Mouse (Mus musculus) heart, embryonic 16.5 days (tissue): ENCODE measurements around the gene Muc3. TPM values are rescaled to one million over a fixed set of nuclear protein-coding genes. Genes with fewer than 3 reads are reported as not detected.

Experiments
- ATAC-seq: fragments of 200-750 bp; cut with Nextera tagmentation; replicated peaks from 2 replicates; pipeline ENCODE4 v1.8.0; 2017; ENCODE audit warnings: moderate number of reproducible peaks; ENCODE audit not compliant: insufficient read depth, low FRiP score; ENCODE audit errors: extremely low read depth
- H3K27ac ChIP-seq: fragments of 300-500 bp; sonication (generic); 2 replicates; pipeline ENCODE4 v1.5.1; 2014; ENCODE audit warnings: mild to moderate bottlenecking, low read length, control low read depth, moderate library complexity
- H3K27me3 ChIP-seq: fragments of 300-500 bp; sonication (generic); 2 replicates; pipeline ENCODE4 v1.6.1; 2014; ENCODE audit warnings: low read length, mixed read lengths; ENCODE audit not compliant: control insufficient read depth, insufficient read depth
- H3K36me3 ChIP-seq: fragments of 300-500 bp; sonication (generic); 2 replicates; pipeline ENCODE4 v1.6.1; 2014; ENCODE audit not compliant: control insufficient read depth, insufficient read depth
- H3K4me1 ChIP-seq: fragments of 300-500 bp; sonication (generic); 2 replicates; pipeline ENCODE4 v1.6.1; 2014; ENCODE audit warnings: low read length, mixed read lengths; ENCODE audit not compliant: control insufficient read depth, insufficient read depth
- H3K4me2 ChIP-seq: fragments of 300-500 bp; sonication (generic); 2 replicates; pipeline ENCODE4 v1.6.1; 2014; ENCODE audit warnings: low read depth, mild to moderate bottlenecking, control low read depth, low read length
- H3K4me3 ChIP-seq: fragments of 300-500 bp; sonication (generic); 2 replicates; pipeline ENCODE4 v1.5.1; 2014; ENCODE audit warnings: mild to moderate bottlenecking, control low read depth, low read length
- H3K9ac ChIP-seq: fragments of 300-500 bp; sonication (generic); 2 replicates; pipeline ENCODE4 v1.6.1; 2014; ENCODE audit warnings: low read length, control low read depth
- H3K9me3 ChIP-seq: fragments of 300-500 bp; sonication (generic); replicated peaks from 2 replicates; pipeline ENCODE4 v1.6.1; 2016; ENCODE audit warnings: low read length; ENCODE audit not compliant: control insufficient read depth
- WGBS: fragments of 180-500 bp; shearing (Covaris S2); extraction: QIAGEN DNeasy Blood & Tissue Kit; methylation state at CpG from one replicate; pipeline ENCODE4 v1.1.7; 2014; 5-methylcytosine and 5-hydroxymethylcytosine counted together
- polyA plus RNA-seq: library from polyadenylated mRNA; unstranded; fragments of >200 nt; fragmentation: Nextera tagmentation; extraction: Ambion mirVana; gene quantifications from 2 replicates; pipeline ENCODE4 v1.2.1, GENCODE M21; 2015

Gene Muc3
- polyA plus RNA-seq, 1 experiment from 2014 or later = 3.5 TPM

DNA sequence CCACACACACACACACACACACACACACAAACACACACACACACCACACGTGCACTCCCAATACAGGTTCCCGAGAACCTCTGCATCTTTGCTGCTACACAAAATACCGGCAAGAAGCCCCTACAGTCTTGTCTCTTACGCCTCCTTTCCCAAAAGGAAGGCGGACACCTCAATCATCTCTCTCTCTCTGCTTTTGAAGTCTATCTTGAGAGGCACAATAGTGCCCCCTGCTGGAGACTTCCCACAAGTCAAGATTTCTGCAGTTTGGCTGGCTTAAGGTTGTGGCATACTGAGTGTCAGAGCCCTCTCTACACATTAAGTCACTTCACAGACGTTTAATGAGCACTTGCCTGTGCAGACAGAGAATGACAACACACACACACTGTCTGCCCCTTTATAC, 42.1 kb downstream of the Muc3 start:
- ATAC-seq = no peak
- H3K9me3 ChIP-seq = no peaks in the 10 kb centered on the region
- no peaks in the 10 kb centered on the region for H3K27me3 ChIP-seq
- no peak overlapping the region for H3K9ac ChIP-seq
- peaks cover 12% of the 10 kb centered on the region for H3K4me1 ChIP-seq
- H3K4me3 ChIP-seq = no peak overlapping the region
- H3K36me3 ChIP-seq = peaks cover 6% of the 10 kb centered on the region; the same call in 1 of the 2 replicates
- 7% methylated on average over 6 of the region's 6 CpGs for WGBS
- peak overlapping the region; percentile 5; the same call in 1 of the 2 replicates for H3K4me2 ChIP-seq
- H3K27ac ChIP-seq = no peak overlapping the region

DNA sequence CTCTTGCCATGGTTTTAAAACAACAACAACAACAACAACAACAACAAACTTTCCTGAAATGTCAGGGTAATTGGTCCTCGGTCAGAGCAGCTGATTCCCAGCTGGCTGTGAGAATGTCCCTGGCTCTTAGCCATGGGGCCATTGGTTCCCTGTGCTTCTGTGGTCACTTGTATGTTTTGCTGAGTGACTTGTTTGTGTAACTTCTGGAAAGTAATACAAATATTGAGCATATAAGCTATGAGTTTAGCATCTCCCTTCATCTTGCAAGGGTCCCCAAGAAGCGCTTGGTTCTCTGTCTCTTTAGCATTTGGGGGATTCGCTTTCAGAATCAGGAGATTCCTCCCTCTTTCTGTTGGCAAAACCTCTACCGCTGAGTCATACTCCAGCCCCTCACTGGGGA, 42.7 kb downstream of the Muc3 start:
- no peak overlapping the region for H3K4me2 ChIP-seq
- WGBS = 71% methylated on average over 4 of the region's 4 CpGs
- no peak overlapping the region for H3K4me3 ChIP-seq
- H3K9me3 ChIP-seq = no peaks in the 10 kb centered on the region
- ATAC-seq = no peak
- peaks cover 5% of the 10 kb centered on the region; the same call in 1 of the 2 replicates for H3K36me3 ChIP-seq
- H3K27ac ChIP-seq = no peak overlapping the region
- H3K27me3 ChIP-seq = no peaks in the 10 kb centered on the region
- peaks cover 12% of the 10 kb centered on the region for H3K4me1 ChIP-seq
- no peak overlapping the region for H3K9ac ChIP-seq

DNA sequence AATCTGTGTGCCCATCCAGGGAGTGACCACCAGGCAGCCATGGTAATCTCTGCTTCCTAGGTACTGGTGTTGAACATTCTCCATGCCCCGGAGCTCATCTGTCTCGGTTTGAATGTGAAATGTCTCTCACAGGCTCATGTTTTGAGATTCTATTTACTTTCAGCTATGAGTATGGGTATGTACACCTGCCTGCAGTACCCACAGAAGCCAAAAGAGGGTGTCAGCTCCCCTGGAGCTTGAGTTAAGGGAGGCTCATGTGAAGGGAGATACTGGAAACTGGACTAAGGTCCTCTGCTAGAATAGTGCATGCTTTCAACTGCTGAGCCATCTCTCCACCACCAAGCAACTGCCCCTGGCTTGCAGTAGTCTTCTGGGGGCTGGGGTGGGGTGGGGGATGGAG, 45.2 kb downstream of the Muc3 start:
- no peaks in the 10 kb centered on the region for H3K27me3 ChIP-seq
- ATAC-seq = no peak
- no peak overlapping the region for H3K27ac ChIP-seq

DNA sequence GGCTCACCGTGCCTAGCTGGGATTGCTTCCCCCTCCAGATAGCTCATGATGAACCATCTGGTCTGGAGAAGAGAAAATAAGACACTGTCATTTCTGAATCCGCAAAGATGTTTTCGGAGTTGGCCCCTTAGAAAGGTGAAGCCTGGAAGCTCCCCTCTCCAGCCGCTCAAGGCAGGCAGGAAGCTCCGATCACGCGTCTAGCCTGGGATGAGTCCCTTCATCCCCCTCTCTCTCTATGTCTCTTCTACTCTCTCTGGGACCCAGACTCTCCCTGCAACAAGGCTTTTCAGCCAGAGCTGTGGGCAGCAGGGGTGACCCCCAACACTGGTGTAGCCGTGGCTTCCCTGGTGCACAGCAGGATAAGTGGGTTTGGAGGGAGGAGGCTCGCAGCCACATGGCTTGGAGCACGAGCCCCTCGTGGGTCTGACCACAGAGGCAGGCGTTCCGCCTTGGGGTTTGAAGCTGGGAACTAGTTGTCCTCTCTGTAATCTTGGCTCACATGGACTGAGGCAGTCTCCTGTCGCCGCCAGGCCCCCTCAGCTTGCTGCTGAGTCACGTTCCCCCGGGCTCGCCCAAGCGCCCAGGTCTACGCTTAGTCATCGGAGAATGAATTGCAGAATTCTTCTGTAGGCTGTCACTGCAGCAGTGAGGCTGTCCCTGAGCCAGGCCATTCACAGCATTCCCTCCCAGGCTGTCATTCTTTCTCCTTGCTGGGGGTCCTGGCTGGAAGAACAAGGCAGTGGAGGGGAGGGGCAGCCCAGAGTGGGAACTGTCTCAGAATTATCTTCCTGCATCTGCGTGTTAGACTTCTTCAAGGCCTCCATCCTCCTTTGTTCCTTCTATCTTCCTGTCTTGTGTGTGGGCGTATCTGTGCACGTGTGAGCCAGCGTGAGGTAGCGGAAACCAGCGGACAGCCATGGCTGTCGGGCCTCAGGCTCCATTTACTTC, 46.3 kb downstream of the Muc3 start:
- ATAC-seq = peak; percentile 59
- no peaks in the 10 kb centered on the region for H3K36me3 ChIP-seq
- H3K27me3 ChIP-seq = no peaks in the 10 kb centered on the region
- H3K4me2 ChIP-seq = peak overlapping the region; percentile 5; the same call in 1 of the 2 replicates
- peaks cover 12% of the 10 kb centered on the region for H3K4me1 ChIP-seq
- no peaks in the 10 kb centered on the region for H3K9me3 ChIP-seq
- no peak overlapping the region for H3K9ac ChIP-seq
- H3K4me3 ChIP-seq = no peak overlapping the region
- H3K27ac ChIP-seq = no peak overlapping the region
- 51% methylated on average over 28 of the region's 28 CpGs for WGBS

More for the DNA sequence above, 45.2 kb downstream of the Muc3 start:
- peaks cover 12% of the 10 kb centered on the region for H3K4me1 ChIP-seq
- WGBS = 93% methylated on average over 2 of the region's 2 CpGs
- H3K36me3 ChIP-seq = no peaks in the 10 kb centered on the region
- no peak overlapping the region for H3K4me3 ChIP-seq
- H3K9me3 ChIP-seq = no peaks in the 10 kb centered on the region
- H3K4me2 ChIP-seq = no peak overlapping the region
- no peak overlapping the region for H3K9ac ChIP-seq

DNA sequence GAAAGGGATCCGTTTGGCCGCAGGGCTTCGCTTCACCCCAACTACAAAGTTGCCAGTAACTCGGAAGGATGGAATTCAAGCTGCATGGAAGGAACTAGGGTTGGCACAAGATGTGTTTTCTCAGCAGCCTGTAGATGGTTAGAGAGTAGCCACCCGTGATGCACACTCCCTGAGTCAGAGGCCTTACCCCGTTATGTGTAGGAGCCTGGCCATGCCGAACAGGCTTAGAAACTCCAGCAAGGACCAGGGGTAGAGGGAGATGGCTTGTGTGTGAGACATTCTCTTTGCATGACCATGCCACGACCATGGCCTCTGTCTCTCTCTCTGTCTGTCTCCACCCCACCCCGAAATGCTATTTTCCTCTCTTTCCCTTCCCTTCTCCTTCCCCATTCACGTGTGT, 47.0 kb downstream of the Muc3 start:
- peaks cover 12% of the 10 kb centered on the region for H3K4me1 ChIP-seq
- ATAC-seq = no peak
- H3K4me3 ChIP-seq = no peak overlapping the region
- H3K36me3 ChIP-seq = no peaks in the 10 kb centered on the region
- 73% methylated on average over 10 of the region's 10 CpGs for WGBS
- no peak overlapping the region for H3K27ac ChIP-seq
- H3K9ac ChIP-seq = no peak overlapping the region
- H3K4me2 ChIP-seq = no peak overlapping the region
- H3K27me3 ChIP-seq = no peaks in the 10 kb centered on the region
- H3K9me3 ChIP-seq = no peaks in the 10 kb centered on the region

DNA sequence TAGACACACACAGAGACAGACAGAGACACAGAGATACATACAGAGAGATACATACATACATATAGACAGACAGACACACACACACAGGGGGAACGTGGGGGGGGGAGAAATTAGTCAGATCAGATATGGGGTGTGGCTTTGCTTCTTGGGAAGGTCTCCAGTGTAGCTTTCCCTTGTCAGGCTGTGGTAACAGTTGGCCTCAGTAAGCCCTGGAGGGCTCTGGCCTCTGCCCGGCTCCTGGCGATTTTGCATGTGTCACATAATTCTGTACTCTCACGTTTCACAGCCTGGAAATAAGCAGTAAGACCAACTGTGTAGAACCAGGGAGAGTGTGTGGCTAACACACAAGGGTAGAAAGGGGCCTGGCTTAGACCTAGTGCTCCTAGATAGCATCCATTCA, 48.5 kb downstream of the Muc3 start:
- no peak for ATAC-seq
- no peak overlapping the region for H3K9ac ChIP-seq
- no peak overlapping the region for H3K4me3 ChIP-seq
- H3K4me2 ChIP-seq = no peak overlapping the region
- H3K36me3 ChIP-seq = no peaks in the 10 kb centered on the region
- H3K27ac ChIP-seq = no peak overlapping the region
- 46% methylated on average over 4 of the region's 4 CpGs for WGBS
- no peaks in the 10 kb centered on the region; the same call in 1 of the 2 replicates for H3K9me3 ChIP-seq
- no peaks in the 10 kb centered on the region for H3K27me3 ChIP-seq
- peaks cover 11% of the 10 kb centered on the region; the same call in 1 of the 2 replicates for H3K4me1 ChIP-seq

GRCm38 (mm10) chr5:137098418-137098817, 50.7 kb downstream of the Muc3 start:
- ATAC-seq = no peak
- no peak overlapping the region for H3K4me3 ChIP-seq
- H3K4me2 ChIP-seq = no peak overlapping the region
- H3K27me3 ChIP-seq = no peaks in the 10 kb centered on the region
- H3K36me3 ChIP-seq = no peaks in the 10 kb centered on the region
- 57% methylated on average over 11 of the region's 11 CpGs for WGBS
- peaks cover 10% of the 10 kb centered on the region; the same call in 1 of the 2 replicates for H3K4me1 ChIP-seq
- no peaks in the 10 kb centered on the region; the same call in 1 of the 2 replicates for H3K9me3 ChIP-seq
- H3K9ac ChIP-seq = no peak overlapping the region
- H3K27ac ChIP-seq = no peak overlapping the region

DNA sequence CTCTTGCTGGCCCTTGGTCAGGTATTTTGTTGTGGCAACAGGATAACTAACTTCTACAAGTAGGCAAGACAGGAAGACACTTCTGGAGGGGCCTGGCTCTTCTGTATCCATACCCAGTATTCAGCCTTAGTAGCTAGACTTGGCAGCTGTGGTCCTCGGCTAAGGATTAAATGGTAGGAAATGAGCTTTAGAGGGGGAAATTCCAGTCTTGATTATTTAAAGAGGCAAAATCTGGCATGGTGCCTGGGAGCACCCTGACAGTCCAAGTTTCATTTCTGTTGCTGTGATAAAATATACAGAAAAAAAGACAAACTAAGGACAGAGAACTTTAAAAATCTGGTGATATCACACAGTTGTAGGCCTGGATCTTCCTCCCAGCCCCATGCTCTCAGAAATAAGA, 53.1 kb downstream of the Muc3 start:
- Histone ChIP-seq H3K36me3 (no peaks in the 10 kb centered on the region), H3K9me3 (no peaks in the 10 kb centered on the region; the same call in 1 of the 2 replicates), H3K4me2 (no peak overlapping the region), H3K9ac (no peak overlapping the region), H3K27ac (peak overlapping the region; percentile 43; the same call in 1 of the 2 replicates), H3K4me1 (peaks cover 2% of the 10 kb centered on the region; the same call in 1 of the 2 replicates), H3K4me3 (no peak overlapping the region), H3K27me3 (no peaks in the 10 kb centered on the region)
- ATAC-seq = 0 out of 2 replicates have a peak, but pooled peaks have one; percentile 31
- WGBS = 21% methylated on average over 1 of the region's 1 CpGs

GRCm38 (mm10) chr5:137095135-137095534, 54.0 kb downstream of the Muc3 start:
- H3K27me3 ChIP-seq = no peaks in the 10 kb centered on the region
- H3K9ac ChIP-seq = no peak overlapping the region
- ATAC-seq = no peak
- no peak overlapping the region for H3K4me2 ChIP-seq
- 82% methylated on average over 10 of the region's 10 CpGs for WGBS
- H3K36me3 ChIP-seq = no peaks in the 10 kb centered on the region
- no peak overlapping the region for H3K4me3 ChIP-seq
- H3K4me1 ChIP-seq = peaks cover 2% of the 10 kb centered on the region; the same call in 1 of the 2 replicates
- H3K27ac ChIP-seq = no peak overlapping the region
- no peaks in the 10 kb centered on the region; the same call in 1 of the 2 replicates for H3K9me3 ChIP-seq
